Mouse (Mus musculus) bone marrow macrophage, adult 2 months (primary cell): ENCODE data around the gene Coa7.

Experiments used
- CTCF ChIP-seq: IDR thresholded peaks from 2 replicates; pipeline ENCODE4 v1.5.1; 2012; ENCODE audit warnings: low read depth, mild to moderate bottlenecking, low read length, moderate library complexity
- POLR2A ChIP-seq: IDR thresholded peaks from 2 replicates; pipeline ENCODE4 v1.6.1; 2012; ENCODE audit warnings: mild to moderate bottlenecking, low read depth, low read length, borderline replicate concordance

GRCm38 (mm10) chr4:108314041-108314440 lies 13.9 kb upstream of the Coa7 start:
- TF ChIP-seq CTCF = no peak
- no peak for TF ChIP-seq POLR2A
